Mouse (Mus musculus) CH12.LX (cell line): ENCODE measurements at regions not wholly inside any gene's neighbourhood (a gene's known extent, or its start where the extent isn't known, plus 50 kb on each side); places are given as distances from the start of the nearest gene placed in this dataset.
A peak's percentile ranks its signal among the peaks of the same experiment; 100 is the strongest.

Experiments
- DNase-seq: peaks from one replicate; pipeline ENCODE4 v3.0.0-alpha.2; 2013; ENCODE audit errors: extremely low read depth
- H3K27ac ChIP-seq: 2 replicates; pipeline ENCODE4 v1.5.1; 2012; ENCODE audit warnings: low read depth, mild to moderate bottlenecking, control low read depth, moderate library complexity; ENCODE audit not compliant: insufficient read depth
- H3K27me3 ChIP-seq: replicated peaks from 2 replicates; pipeline ENCODE3; 2012; ENCODE audit warnings: inconsistent platforms
- H3K36me3 ChIP-seq, 2 experiments: replicated peaks in 1 of 2; 2 replicates each; pipeline versions ENCODE3 to v1.6.1; 2012; ENCODE audit warnings: inconsistent platforms in 1 of 2, low read length in 1 of 2, mild to moderate bottlenecking in 1 of 2, mixed read lengths in 1 of 2, moderate library complexity in 1 of 2; ENCODE audit not compliant: control insufficient read depth in 1 of 2, insufficient read depth in 1 of 2
- H3K4me1 ChIP-seq, 2 experiments: 2 replicates each; pipeline ENCODE4 v1.6.1; 2012; ENCODE audit warnings: inconsistent platforms in 1 of 2, moderate library complexity in 1 of 2; ENCODE audit not compliant: insufficient read depth in 2 of 2, control insufficient read depth in 1 of 2
- H3K4me2 ChIP-seq: 2 replicates; pipeline ENCODE4 v1.6.1; 2012; ENCODE audit warnings: low read depth, mild to moderate bottlenecking, control low read depth; ENCODE audit not compliant: poor library complexity, insufficient read depth, severe bottlenecking
- H3K4me3 ChIP-seq, 3 experiments: fragments of 150-350 bp in 1 of 3; sonication (generic) in 1 of 3; replicated peaks in 1 of 3; 2 replicates each; pipeline versions ENCODE3 to v1.5.1; 2011 to 2012; ENCODE audit warnings: low read depth in 2 of 3, low read length in 2 of 3, mild to moderate bottlenecking in 2 of 3, moderate library complexity in 2 of 3, control low read depth in 1 of 3, improper control_type of control experiment in 1 of 3, inconsistent platforms in 1 of 3, mixed read lengths in 1 of 3; ENCODE audit not compliant: poor library complexity in 1 of 3
- H3K79me2 ChIP-seq: replicated peaks from 2 replicates; pipeline ENCODE4 v1.6.1; 2012; ENCODE audit warnings: mild to moderate bottlenecking, moderate library complexity; ENCODE audit not compliant: control insufficient read depth, poor library complexity, insufficient read depth, severe bottlenecking; ENCODE audit errors: extremely low read depth
- H3K9ac ChIP-seq: 2 replicates; pipeline ENCODE4 v1.6.1; 2012; ENCODE audit warnings: low read depth, mild to moderate bottlenecking, control low read depth, moderate library complexity; ENCODE audit not compliant: insufficient read depth
- H3K9me3 ChIP-seq: replicated peaks from 2 replicates; pipeline ENCODE3; 2012; ENCODE audit warnings: low read length, inconsistent platforms, mixed read lengths
- E2F4 ChIP-seq: IDR thresholded peaks from 2 replicates; pipeline ENCODE4 v1.6.1; 2011; ENCODE audit warnings: low read depth, low read length, improper control_type of control experiment; ENCODE audit not compliant: insufficient replicate concordance
- EP300 ChIP-seq: IDR thresholded peaks from 2 replicates; pipeline ENCODE4 v1.6.1; 2011; ENCODE audit warnings: low read length, improper control_type of control experiment
- ETS1 ChIP-seq: conservative IDR thresholded peaks from 2 replicates; pipeline ENCODE4 v1.6.1; 2012; ENCODE audit warnings: low read depth, mild to moderate bottlenecking, inconsistent platforms, low read length, improper control_type of control experiment, moderate library complexity
- GABPA ChIP-seq: IDR thresholded peaks from 2 replicates; pipeline ENCODE4 v1.6.1; 2012; ENCODE audit warnings: low read depth, low read length, improper control_type of control experiment, inconsistent platforms; ENCODE audit not compliant: insufficient replicate concordance
- HCFC1 ChIP-seq: IDR thresholded peaks from 2 replicates; pipeline ENCODE4 v1.6.1; 2012; ENCODE audit warnings: low read depth, mild to moderate bottlenecking, inconsistent platforms, low read length, improper control_type of control experiment
- IRF4 ChIP-seq: IDR thresholded peaks from 2 replicates; pipeline ENCODE4 v1.6.1; 2014; ENCODE audit warnings: low read depth, mild to moderate bottlenecking, inconsistent platforms, low read length, improper control_type of control experiment
- JUN ChIP-seq: IDR thresholded peaks from 2 replicates; pipeline ENCODE4 v1.6.1; 2011; ENCODE audit warnings: low read depth, mild to moderate bottlenecking, low read length, improper control_type of control experiment, moderate library complexity; ENCODE audit not compliant: insufficient read depth
- JUND ChIP-seq: conservative IDR thresholded peaks from 2 replicates; pipeline ENCODE4 v1.6.1; 2011; ENCODE audit warnings: low read depth, low read length, improper control_type of control experiment
- MAFK ChIP-seq: IDR thresholded peaks from 2 replicates; pipeline ENCODE4 v1.6.1; 2011; ENCODE audit warnings: low read length, improper control_type of control experiment; ENCODE audit not compliant: insufficient replicate concordance
- MXI1 ChIP-seq: IDR thresholded peaks from 2 replicates; pipeline ENCODE4 v1.6.1; 2011; ENCODE audit warnings: mild to moderate bottlenecking, low read depth, low read length, improper control_type of control experiment
- NELFE ChIP-seq: IDR thresholded peaks from 2 replicates; pipeline ENCODE4 v1.6.1; 2011; ENCODE audit warnings: low read depth, low read length, improper control_type of control experiment
- NRF1 ChIP-seq: IDR thresholded peaks from 2 replicates; pipeline ENCODE4 v1.6.1; 2014; ENCODE audit warnings: low read depth, mild to moderate bottlenecking, inconsistent platforms, low read length, improper control_type of control experiment, moderate library complexity
- PAX5 ChIP-seq: IDR thresholded peaks from 2 replicates; pipeline ENCODE4 v1.6.1; 2012; ENCODE audit warnings: low read length, inconsistent platforms, mixed read lengths
- POLR2A ChIP-seq: IDR thresholded peaks from 2 replicates; pipeline ENCODE4 v1.6.1; 2011; ENCODE audit warnings: low read depth, mild to moderate bottlenecking, improper control_type of control experiment, low read length
- RAD21 ChIP-seq: IDR thresholded peaks from 2 replicates; pipeline ENCODE4 v1.6.1; 2011; ENCODE audit warnings: low read depth, mild to moderate bottlenecking, low read length, improper control_type of control experiment, moderate library complexity
- RCOR1 ChIP-seq: conservative IDR thresholded peaks from 2 replicates; pipeline ENCODE4 v1.6.1; 2012; ENCODE audit warnings: low read depth, mild to moderate bottlenecking, inconsistent platforms, low read length, improper control_type of control experiment
- SIN3A ChIP-seq: IDR thresholded peaks from 2 replicates; pipeline ENCODE4 v1.6.1; 2012; ENCODE audit warnings: low read length, improper control_type of control experiment, inconsistent platforms
- SMC3 ChIP-seq: IDR thresholded peaks from 2 replicates; pipeline ENCODE4 v1.6.1; 2011; ENCODE audit warnings: low read depth, low read length, improper control_type of control experiment
- TBP ChIP-seq: conservative IDR thresholded peaks from 2 replicates; pipeline ENCODE4 v1.6.1; 2011; ENCODE audit warnings: low read depth, low read length, improper control_type of control experiment
- TCF12 ChIP-seq: IDR thresholded peaks from 2 replicates; pipeline ENCODE4 v1.6.1; 2014; ENCODE audit warnings: low read depth, mild to moderate bottlenecking, inconsistent platforms, low read length, improper control_type of control experiment
- USF1 ChIP-seq: IDR thresholded peaks from 2 replicates; pipeline ENCODE4 v1.6.1; 2014; ENCODE audit warnings: low read depth, mild to moderate bottlenecking, inconsistent platforms, low read length, improper control_type of control experiment
- USF2 ChIP-seq: conservative IDR thresholded peaks from 2 replicates; pipeline ENCODE4 v1.6.1; 2011; ENCODE audit warnings: low read depth, low read length, improper control_type of control experiment
- ZKSCAN1 ChIP-seq: IDR thresholded peaks from 2 replicates; pipeline ENCODE4 v1.6.1; 2012; ENCODE audit warnings: low read depth, inconsistent platforms, low read length, improper control_type of control experiment, borderline replicate concordance
- ZNF384 ChIP-seq: IDR thresholded peaks from 2 replicates; pipeline ENCODE4 v1.6.1; 2012; ENCODE audit warnings: low read depth, low read length, improper control_type of control experiment, inconsistent platforms
- dilution Hi-C: fragments of 300-500 bp; cut with MboI; formaldehyde crosslinking; loops from 2 replicates; pipeline ENCODE4 v1.14.3; 2020; ENCODE audit warnings: low sequenced_read_pairs; ENCODE audit not compliant: extremely low pct_unique_long_range_greater_than_20kb, extremely low pct_ligation_motif_present
- in situ Hi-C: fragments of 300-500 bp; cut with MboI; formaldehyde crosslinking; loops from 3 replicates; pipeline ENCODE4 v1.14.3; 2019; ENCODE audit warnings: low sequenced_read_pairs, low pct_ligation_motif_present, low pct_unique_long_range_greater_than_20kb, mixed read lengths

GRCm38 (mm10) chr3:70196671-70197070 is 189.3 kb downstream of the Otol1 start:
- no peak overlapping the region for H3K4me2 ChIP-seq
- TF ChIP-seq JUN (peak; percentile 66; the same call in 1 of the 2 replicates), ZNF384 (peak; percentile 84), RAD21 (no peak), ETS1 (0 out of 2 replicates have a peak, but pooled peaks have one; percentile 21), ZKSCAN1 (no peak), TCF12 (0 out of 2 replicates have a peak, but pooled peaks have one; percentile 16), EP300 (peak; percentile 65), JUND (peak; percentile 57; the same call in 1 of the 2 replicates), MAFK (peak; percentile 27; the same call in 1 of the 2 replicates), TBP (no peak), IRF4 (peak; percentile 81)
- TF ChIP-seq, all 38 proteins: peak for 8
- dilution Hi-C loops, result no loop called here
- Histone ChIP-seq H3K79me2 (no peaks in the 10 kb centered on the region), H3K4me1 (peaks cover 7 to 28% of the 10 kb centered on the region in 2 experiments; a peak in 3 of 4 replicates), H3K9me3 (no peaks in the 10 kb centered on the region), H3K36me3 (no peaks in the 10 kb centered on the region), H3K27ac (no peak overlapping the region), H3K9ac (no peak overlapping the region), H3K4me3 (no peak overlapping the region), H3K27me3 (no peaks in the 10 kb centered on the region)
- in situ Hi-C loops, result no loop called here
- DNase-seq, result peak; percentile 56

DNA sequence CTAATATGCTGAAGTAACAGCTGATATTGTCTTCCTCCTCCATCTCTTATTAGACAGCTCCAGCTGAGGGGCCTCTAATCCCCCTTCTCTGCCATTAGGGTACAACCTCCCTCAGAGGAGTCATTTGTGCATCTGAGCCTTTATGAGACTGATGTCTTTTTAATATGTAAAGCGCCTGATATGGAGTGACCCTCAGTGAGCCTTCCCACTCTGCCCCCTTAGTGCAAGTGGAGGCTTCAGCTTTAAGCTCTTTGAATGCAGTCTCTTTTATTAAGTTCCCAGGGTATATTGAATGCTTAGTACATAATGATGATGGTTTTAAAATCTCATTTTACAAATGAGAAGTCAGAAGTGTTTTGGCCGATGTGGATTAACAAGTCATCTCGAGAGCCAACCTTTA is 191.5 kb downstream of the Otol1 start:
- no peaks in the 10 kb centered on the region for H3K36me3 ChIP-seq
- H3K79me2 ChIP-seq, result no peaks in the 10 kb centered on the region
- no peaks in the 10 kb centered on the region for H3K27me3 ChIP-seq
- H3K9me3 ChIP-seq, result no peaks in the 10 kb centered on the region
- H3K4me1 ChIP-seq, result peaks cover 11 to 35% of the 10 kb centered on the region in 2 experiments
- no peak for TF ChIP-seq SIN3A
- no peak for TF ChIP-seq IRF4
- TF ChIP-seq JUN, result no peak
- TF ChIP-seq E2F4, result no peak
- TF ChIP-seq POLR2A, result no peak
- no peak for TF ChIP-seq TCF12
- TF ChIP-seq USF2, result no peak
- TF ChIP-seq NRF1, result no peak
- no peak for TF ChIP-seq EP300
- no peak for TF ChIP-seq HCFC1
- no peak for TF ChIP-seq PAX5
- no peak for TF ChIP-seq NELFE
- no peak for TF ChIP-seq SMC3
- no peak for TF ChIP-seq RCOR1
- no peak for TF ChIP-seq MXI1
- no peak for TF ChIP-seq GABPA
- TF ChIP-seq JUND, result no peak
- TF ChIP-seq ETS1, result no peak
- TF ChIP-seq USF1, result no peak
- TF ChIP-seq, all 38 proteins: peak for 0
- H3K9ac ChIP-seq, result no peak overlapping the region
- H3K4me2 ChIP-seq, result no peak overlapping the region
- in situ Hi-C loops, result no loop called here
- H3K4me3 ChIP-seq, result no peak overlapping the region
- DNase-seq, result no peak
- dilution Hi-C loops, result no loop called here
- no peak overlapping the region for H3K27ac ChIP-seq
